Mouse (Mus musculus) lung, postnatal 14 days (tissue): Measurements from ENCODE around the gene Ccdc163.

Experiments
- DNase-seq: peaks from one replicate; pipeline ENCODE4 v3.0.0; 2021

Ccdc163 gene

GRCm38 (mm10) chr4:116782171-116782570 is 73.9 kb downstream of the Ccdc163 start:
- no peak for DNase-seq

- DNase-seq = no peak
Observed at GRCm38 (mm10) chr4:116786587-116786986, 78.3 kb downstream of the Ccdc163 start.

- DNase-seq = peak; percentile 9
Observed at GRCm38 (mm10) chr4:116787985-116788760, 79.9 kb downstream of the Ccdc163 start.

GRCm38 (mm10) chr4:116788956-116789355 is 80.6 kb downstream of the Ccdc163 start:
- peak; percentile 92 for DNase-seq

GRCm38 (mm10) chr4:116792453-116792852 is 84.1 kb downstream of the Ccdc163 start:
- DNase-seq = no peak

- no peak for DNase-seq
Observed at GRCm38 (mm10) chr4:116794273-116794672, 86.0 kb downstream of the Ccdc163 start.

- no peak for DNase-seq
Observed at GRCm38 (mm10) chr4:116796442-116797110, 88.3 kb downstream of the Ccdc163 start.

GRCm38 (mm10) chr4:116799901-116800300 is 91.6 kb downstream of the Ccdc163 start:
- peak; percentile 10 for DNase-seq
